Mouse (Mus musculus) cortical plate, adult 2 months (tissue): ENCODE data around the gene Slc1a1.

ENCODE experiments used
- CTCF ChIP-seq: fragments of 200-500 bp; IDR thresholded peaks from 2 replicates; pipeline ENCODE4 v1.5.1; 2011; ENCODE audit warnings: mild to moderate bottlenecking, control low read depth, low read length; ENCODE audit not compliant: insufficient read depth; ENCODE audit errors: extremely low read depth
- POLR2A ChIP-seq: fragments of 200-500 bp; IDR thresholded peaks from 2 replicates; pipeline ENCODE4 v1.6.1; 2011; ENCODE audit warnings: mild to moderate bottlenecking, low read length, control low read depth; ENCODE audit not compliant: insufficient read depth; ENCODE audit errors: extremely low read depth

DNA sequence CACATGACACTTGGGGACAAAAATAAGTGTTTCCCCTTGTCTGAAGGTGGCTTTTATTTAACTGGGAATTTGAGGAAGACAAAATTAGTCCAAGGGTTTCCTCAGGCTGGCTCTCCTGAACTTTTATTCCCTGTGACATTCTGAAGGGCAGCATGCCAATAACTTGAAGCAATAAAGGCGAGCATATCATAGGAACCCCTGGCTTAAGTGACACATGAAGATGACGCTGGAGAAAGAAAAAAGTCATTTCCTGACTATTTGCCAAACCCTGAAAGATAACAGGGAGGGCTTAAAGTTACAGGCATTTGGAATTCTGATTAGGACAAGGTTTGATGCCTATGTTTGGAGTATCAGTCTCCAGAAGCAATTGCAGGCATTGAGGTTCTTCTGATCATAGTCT is 112.5 kb downstream of the Slc1a1 start:
- TF ChIP-seq POLR2A (no peak), CTCF (no peak)
